Mouse (Mus musculus) adrenal gland, adult 8-10 months (tissue): Measurements from ENCODE around the gene Gm42420. TPM values are rescaled to one million over a fixed set of nuclear protein-coding genes. Genes with fewer than 3 reads are reported as not detected.

Experiments
- DNase-seq: peaks from one replicate; pipeline ENCODE4 v3.0.0; 2022
- total RNA-seq, 4 experiments: library from RNA; stranded (reverse); gene quantifications; 2 replicates each; pipeline ENCODE4 v1.2.4; 2022

Gm42420 gene
- total RNA-seq, 4 experiments from 2014 or later: 0.62 to 1.3 (median 0.75) TPM; not detected in 1

GRCm38 (mm10) chr6:39573791-39574554, 11.6 kb upstream of the Gm42420 start, which contains the start of gene Adck2:
Gene Adck2 (plus strand): TSS chr6:39573873.
- peak; percentile 75 for DNase-seq

DNA sequence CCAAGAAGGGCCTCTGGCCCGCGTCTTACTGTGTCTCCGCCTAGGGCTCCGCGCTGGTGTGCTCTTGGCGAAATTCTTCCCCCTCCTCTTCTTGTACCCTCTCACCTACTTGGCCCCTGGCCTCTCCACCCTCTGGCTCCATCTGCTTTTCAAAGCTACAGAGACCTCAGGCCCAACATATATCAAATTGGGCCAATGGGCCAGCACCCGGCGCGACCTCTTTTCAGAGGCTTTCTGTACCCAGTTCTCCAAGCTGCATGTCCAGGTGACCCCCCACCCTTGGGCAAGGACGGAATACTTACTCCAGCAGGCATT, 11.0 kb upstream of the Gm42420 start:
- DNase-seq: no peak

DNA sequence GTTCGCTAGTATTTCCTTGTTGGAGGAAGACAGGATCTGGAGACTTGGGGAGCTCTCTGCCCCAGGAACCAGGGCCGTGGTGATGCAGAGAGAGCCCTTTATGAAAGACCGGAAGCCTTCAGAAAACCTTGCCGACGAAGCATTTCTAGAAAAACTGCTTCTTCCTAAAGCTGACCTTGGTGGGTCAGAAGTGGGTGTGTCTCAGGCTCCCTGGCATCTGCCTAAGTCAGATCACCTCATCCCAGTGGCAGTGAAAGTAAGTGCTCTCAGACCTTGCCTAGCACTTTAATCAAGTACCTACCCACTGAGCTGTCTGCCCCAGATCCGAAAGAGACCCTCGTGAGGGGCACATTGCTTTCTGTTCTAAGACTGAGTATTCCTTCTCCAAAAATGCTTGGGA, 10.6 kb upstream of the Gm42420 start:
- no peak for DNase-seq

DNA sequence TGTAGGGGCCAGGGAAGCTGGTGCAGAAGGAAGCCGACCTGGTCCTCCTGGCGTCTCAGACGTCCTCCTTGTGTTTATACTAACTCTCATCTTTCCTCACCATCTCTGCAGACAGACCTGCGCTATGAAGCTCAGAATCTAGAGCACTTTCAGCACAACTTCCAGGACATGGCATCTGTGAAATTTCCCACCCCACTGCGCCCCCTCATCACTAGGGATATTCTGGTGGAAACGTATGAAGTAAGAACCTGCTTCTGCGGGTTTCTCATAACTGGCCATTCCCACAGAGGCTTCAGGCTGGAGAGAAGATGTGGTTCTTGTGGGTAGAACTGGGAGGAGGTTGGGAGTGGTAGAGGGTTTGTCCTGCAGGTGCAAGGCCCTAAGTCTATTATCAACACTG, 6.0 kb upstream of the Gm42420 start:
- no peak for DNase-seq

- no peak for DNase-seq
Observed at GRCm38 (mm10) chr6:39580558-39580957, 5.0 kb upstream of the Gm42420 start.

GRCm38 (mm10) chr6:39581087-39581784, 4.3 kb upstream of the Gm42420 start:
- DNase-seq: no peak

DNA sequence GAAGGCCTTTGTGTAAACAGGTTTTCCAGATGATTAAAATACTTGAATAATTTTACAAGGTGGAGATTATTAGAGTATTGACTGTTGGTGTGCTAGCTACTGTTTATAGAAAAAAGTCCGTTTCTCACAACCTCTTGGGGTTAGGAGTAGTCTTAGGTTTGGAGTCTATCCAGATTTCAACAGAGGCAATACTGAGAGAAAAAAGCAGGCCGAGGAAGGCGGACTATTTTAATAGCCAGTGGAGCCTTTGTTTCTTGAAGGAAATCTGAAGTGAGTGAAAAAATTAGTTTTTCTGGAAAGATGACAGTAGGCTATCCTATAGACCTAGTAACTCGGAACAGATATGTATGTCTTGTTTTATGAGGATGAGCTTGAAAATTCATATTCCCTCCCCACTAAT, 5.9 kb downstream of the Gm42420 start:
- DNase-seq: no peak

DNA sequence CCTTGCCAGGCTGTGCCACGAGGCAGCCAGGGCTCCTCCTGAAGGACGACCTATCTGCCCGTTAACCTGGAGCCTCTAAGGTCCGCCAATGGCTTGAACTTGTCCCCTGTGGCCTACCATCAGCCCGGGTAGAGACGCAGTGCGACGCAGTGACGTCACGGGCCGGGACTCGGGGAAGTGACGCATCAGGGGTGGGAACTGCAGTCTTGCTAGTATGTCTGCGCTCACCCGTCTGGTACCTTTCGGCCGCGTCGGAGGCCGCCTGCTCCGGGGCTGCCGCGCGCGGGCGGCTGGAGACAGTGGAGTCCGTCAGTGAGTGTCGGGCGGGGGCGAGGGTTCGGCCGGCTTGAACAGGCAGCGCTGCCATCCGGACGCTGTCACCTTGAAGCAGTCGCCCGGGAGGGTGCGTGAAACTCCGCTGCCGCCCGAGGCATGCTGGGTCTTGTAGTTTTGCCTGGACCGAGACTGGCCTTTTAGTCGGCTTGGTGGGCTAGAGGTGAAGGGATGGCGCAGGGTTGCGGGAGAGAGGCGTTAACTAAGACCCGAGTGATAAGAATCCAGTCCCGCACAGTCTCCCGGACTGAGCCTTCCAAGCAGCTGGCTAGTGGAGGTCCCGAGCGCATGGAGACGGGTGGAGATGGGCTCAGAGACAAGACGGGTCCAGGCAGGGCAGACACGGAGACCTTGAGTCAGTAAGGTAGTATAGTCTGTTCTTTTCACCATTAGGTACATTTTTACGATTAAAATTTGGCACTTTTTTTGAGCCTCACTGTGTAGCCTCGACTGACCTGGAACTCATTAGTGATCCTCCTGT, 7.1 kb downstream of the Gm42420 start, which contains the start of gene Ndufb2:
Ndufb2 (plus strand) TSS at position 174 of the 814 bp plus-strand sequence.
- peak; percentile 93 for DNase-seq

DNA sequence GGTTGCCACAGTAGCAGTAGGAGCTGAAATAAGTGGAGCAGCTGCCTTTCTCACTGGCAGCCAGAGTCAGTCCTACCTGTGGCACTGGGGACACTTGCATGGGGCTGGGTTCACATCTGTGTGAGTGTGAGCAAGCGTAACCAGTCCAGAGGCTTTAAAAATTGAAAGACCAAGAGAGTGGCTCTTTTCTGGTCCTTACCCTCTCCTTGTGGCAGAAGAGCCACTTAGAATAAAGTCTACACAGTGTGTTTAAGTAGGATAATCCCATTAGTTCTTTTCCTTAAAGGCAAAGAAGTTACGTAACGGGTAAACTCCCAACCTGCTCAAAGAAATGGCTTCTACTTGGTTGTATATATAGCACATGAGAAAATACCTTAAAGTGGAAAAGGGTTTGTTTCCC, 15.3 kb downstream of the Gm42420 start:
- DNase-seq: no peak

- DNase-seq: no peak
Observed at GRCm38 (mm10) chr6:39601828-39602227, 16.3 kb downstream of the Gm42420 start.

GRCm38 (mm10) chr6:39604565-39604964, 19.0 kb downstream of the Gm42420 start:
- DNase-seq: no peak

DNA sequence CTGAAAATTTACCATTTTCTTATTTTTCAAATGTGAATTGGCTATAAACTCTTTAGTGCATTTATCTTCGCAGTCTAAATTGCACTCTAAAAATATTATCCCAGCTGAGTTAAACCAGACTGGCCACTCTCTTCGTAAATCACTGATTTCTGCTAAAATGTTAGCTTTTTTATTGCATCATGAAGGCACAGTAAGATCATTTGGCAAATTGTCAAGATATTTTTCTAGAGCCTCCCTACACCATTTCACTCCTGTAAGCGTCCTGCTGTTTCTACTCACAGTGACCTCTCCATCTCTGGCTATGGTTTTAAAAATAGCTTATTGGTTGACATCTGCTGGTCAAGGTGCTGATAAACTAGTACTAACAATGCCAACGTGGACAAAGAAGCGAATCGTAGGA, 20.5 kb downstream of the Gm42420 start:
- DNase-seq: no peak

GRCm38 (mm10) chr6:39606862-39607261, 21.3 kb downstream of the Gm42420 start:
- DNase-seq: no peak

DNA sequence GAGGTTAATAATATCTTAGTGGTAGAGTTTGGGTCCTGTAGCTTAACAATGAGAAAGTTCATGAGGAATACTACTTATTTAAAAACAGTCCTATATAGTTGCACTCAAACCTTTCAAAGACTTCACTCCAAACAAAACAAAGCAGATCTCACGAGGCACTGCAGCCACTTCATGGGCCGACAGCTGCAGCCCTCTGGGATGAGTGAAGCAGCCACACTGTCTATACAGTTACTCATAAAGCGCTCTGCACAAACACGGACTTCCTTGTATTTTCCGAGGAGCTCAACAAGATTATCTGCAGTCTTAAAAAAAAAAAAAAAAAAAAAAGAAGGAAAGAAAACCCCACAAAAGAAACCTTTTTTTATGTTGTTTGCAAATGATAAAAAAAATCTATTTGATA, 21.8 kb downstream of the Gm42420 start:
- no peak for DNase-seq

DNA sequence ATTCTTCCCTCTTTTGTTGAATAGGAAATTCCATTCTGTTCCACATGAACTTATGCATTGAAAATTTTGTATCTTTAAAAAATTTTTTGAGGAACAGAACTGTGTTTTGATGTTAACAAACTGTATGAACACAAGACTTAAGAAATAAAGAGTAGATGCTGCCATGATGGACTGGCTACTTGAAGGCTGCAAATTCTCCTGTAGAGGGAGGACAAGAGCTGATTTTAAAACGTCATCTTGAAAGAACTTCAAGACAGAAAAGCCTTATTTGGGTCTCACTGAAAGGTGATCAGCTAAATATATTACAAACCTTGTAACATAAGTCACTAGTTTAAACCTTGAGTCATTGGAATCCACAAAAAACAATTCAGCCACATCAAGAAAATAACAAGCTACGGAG, 24.7 kb downstream of the Gm42420 start:
- no peak for DNase-seq

DNA sequence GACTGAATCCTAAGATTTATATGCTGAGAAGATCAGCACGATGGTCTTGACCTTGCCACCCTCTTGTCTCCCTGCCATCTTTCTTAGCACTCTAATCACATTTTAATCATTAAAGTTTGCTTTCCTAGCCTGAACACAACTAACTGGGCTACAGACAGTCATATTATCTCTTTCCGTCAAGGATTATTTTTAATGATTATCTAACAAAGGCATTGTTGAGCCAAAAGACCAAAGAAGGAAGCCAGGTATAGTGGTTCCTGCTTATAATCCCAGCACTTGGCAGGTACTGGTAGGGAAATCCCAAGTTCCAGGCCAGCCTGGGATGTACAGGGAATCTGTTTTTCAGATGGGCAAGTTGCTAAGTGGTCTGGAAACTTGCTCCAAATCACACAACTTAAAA, 25.7 kb downstream of the Gm42420 start:
- no peak for DNase-seq

Other genes starting within 250 kb of the Gm42420 start
- gene Slc37a3, start 208.1 kb upstream of the Gm42420 start, total RNA-seq: 10 to 100 TPM; 32.3 to 57.1 (median 44.0) TPM
- gene Rab19, start 204.6 kb upstream of the Gm42420 start, total RNA-seq: under 1 TPM; 0.15 to 0.86 (median 0.67) TPM
- 10 to 100 TPM; 69.0 to 90.4 (median 76.6) TPM for gene Mkrn1, start 165.3 kb upstream of the Gm42420 start, total RNA-seq
- gene Dennd2a, start 27.9 kb upstream of the Gm42420 start, total RNA-seq: 10 to 100 TPM in 2 of 4 experiments, 1 to 10 TPM in 2; 7.3 to 14.8 (median 10.4) TPM
- 10 to 100 TPM; 22.2 to 38.8 (median 34.5) TPM for gene Adck2, start 11.9 kb upstream of the Gm42420 start, total RNA-seq
- gene Ndufb2, start 6.8 kb downstream of the Gm42420 start, total RNA-seq: 100 to 1,000 TPM; 161 to 197 (median 187) TPM
- 10 to 100 TPM; 34.1 to 50.0 (median 43.8) TPM for gene Braf, start 139.7 kb downstream of the Gm42420 start, total RNA-seq
- 10 to 100 TPM; 52.2 to 76.7 (median 72.3) TPM for gene Mrps33, start 225.2 kb downstream of the Gm42420 start, total RNA-seq